Mouse (Mus musculus) hindbrain, embryonic 12.5 days (tissue): ENCODE data around the gene Gm29797. TPM values are rescaled to one million over a fixed set of nuclear protein-coding genes. Genes with fewer than 3 reads are reported as not detected.

Experiments used
- ATAC-seq: fragments of 200-750 bp; cut with Nextera tagmentation; 2 replicates; pipeline ENCODE4 v1.8.0; 2017; ENCODE audit warnings: moderate TSS enrichment; ENCODE audit not compliant: low FRiP score
- H3K27ac ChIP-seq: fragments of 300-500 bp; sonication (generic); 2 replicates; pipeline ENCODE4 v1.5.1; 2016; ENCODE audit warnings: mild to moderate bottlenecking
- H3K27me3 ChIP-seq: fragments of 300-500 bp; sonication (generic); 2 replicates; pipeline ENCODE4 v1.6.1; 2016; ENCODE audit warnings: mild to moderate bottlenecking
- H3K36me3 ChIP-seq: fragments of 300-500 bp; sonication (generic); 2 replicates; pipeline ENCODE4 v1.6.1; 2016; ENCODE audit warnings: mild to moderate bottlenecking
- H3K4me1 ChIP-seq: fragments of 300-500 bp; sonication (generic); 2 replicates; pipeline ENCODE4 v1.6.1; 2016
- H3K4me2 ChIP-seq: fragments of 300-500 bp; sonication (generic); replicated peaks from 2 replicates; pipeline ENCODE4 v1.6.1; 2016; ENCODE audit warnings: mild to moderate bottlenecking
- H3K4me3 ChIP-seq: fragments of 300-500 bp; sonication (generic); 2 replicates; pipeline ENCODE4 v1.5.1; 2016; ENCODE audit warnings: mild to moderate bottlenecking
- H3K9ac ChIP-seq: fragments of 300-500 bp; sonication (generic); 2 replicates; pipeline ENCODE4 v1.6.1; 2016; ENCODE audit warnings: mild to moderate bottlenecking, moderate library complexity
- H3K9me3 ChIP-seq: fragments of 300-500 bp; sonication (generic); replicated peaks from 2 replicates; pipeline ENCODE4 v1.6.1; 2016; ENCODE audit warnings: mild to moderate bottlenecking
- WGBS: fragments of 180-500 bp; shearing (Covaris S2); methylation state at CpG from one replicate; pipeline ENCODE4 v1.1.7; 2016; 5-methylcytosine and 5-hydroxymethylcytosine counted together
- polyA plus RNA-seq: library from polyadenylated mRNA; unstranded; fragments of >200 nt; fragmentation: Nextera tagmentation; extraction: Ambion mirVana; gene quantifications from 2 replicates; pipeline ENCODE4 v1.2.1, GENCODE M21; 2016

Gene Gm29797
- polyA plus RNA-seq = 0.30 and 0.43 TPM in 2 replicates

- ATAC-seq = no peak
- H3K27me3 ChIP-seq = no peaks in the 10 kb centered on the region
- H3K4me1 ChIP-seq = peaks cover 10% of the 10 kb centered on the region; the same call in 1 of the 2 replicates
- H3K9ac ChIP-seq = no peak within 1 kb of the TSS
- no peaks in the 10 kb centered on the region for H3K9me3 ChIP-seq
- H3K4me2 ChIP-seq = no peak within 1 kb of the TSS
- H3K4me3 ChIP-seq = no peak within 1 kb of the TSS
- no peak within 1 kb of the TSS for H3K27ac ChIP-seq
- peaks cover 43% of the 10 kb centered on the region for H3K36me3 ChIP-seq
- 70% methylated on average over 3 of the region's 3 CpGs for WGBS
Observed at GRCm38 (mm10) chr2:181656734-181657133, at the start of gene Gm29797. Gene Gm29797 (plus strand): TSS chr2:181657034.

- H3K4me2 ChIP-seq = no peak overlapping the region
- H3K36me3 ChIP-seq = peaks cover 45% of the 10 kb centered on the region
- H3K9ac ChIP-seq = no peak overlapping the region
- no peaks in the 10 kb centered on the region for H3K27me3 ChIP-seq
- H3K9me3 ChIP-seq = no peaks in the 10 kb centered on the region
- no peak for ATAC-seq
- no peak overlapping the region for H3K4me3 ChIP-seq
- H3K27ac ChIP-seq = no peak overlapping the region
- WGBS = 88% methylated on average over 5 of the region's 5 CpGs
- no peaks in the 10 kb centered on the region for H3K4me1 ChIP-seq
Observed at GRCm38 (mm10) chr2:181618761-181619495, 37.9 kb upstream of the Gm29797 start.

DNA sequence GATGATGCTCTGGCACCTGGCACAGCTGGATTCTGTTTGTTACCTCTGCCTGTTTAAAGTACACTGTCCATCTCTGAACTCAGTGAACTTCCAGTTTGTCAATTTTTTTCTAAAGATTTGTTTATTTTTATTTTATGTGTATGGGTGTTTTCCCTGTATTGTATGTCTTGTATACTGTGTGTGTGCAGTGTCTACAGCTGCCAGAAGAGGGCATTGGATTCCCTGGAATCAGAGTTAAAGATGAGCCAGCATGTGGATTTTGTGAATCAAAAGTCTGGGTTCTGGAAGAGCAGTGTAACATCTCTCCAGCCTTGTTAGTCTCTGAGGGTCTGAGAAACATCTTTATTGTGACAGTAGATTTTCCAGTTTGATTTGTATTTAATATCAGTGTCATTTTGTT, 33.4 kb upstream of the Gm29797 start:
- Histone ChIP-seq H3K4me2 (no peak overlapping the region), H3K36me3 (peaks cover 54% of the 10 kb centered on the region), H3K4me3 (no peak overlapping the region), H3K9me3 (no peaks in the 10 kb centered on the region), H3K4me1 (no peaks in the 10 kb centered on the region), H3K9ac (no peak overlapping the region), H3K27ac (no peak overlapping the region), H3K27me3 (no peaks in the 10 kb centered on the region)
- no peak for ATAC-seq

DNA sequence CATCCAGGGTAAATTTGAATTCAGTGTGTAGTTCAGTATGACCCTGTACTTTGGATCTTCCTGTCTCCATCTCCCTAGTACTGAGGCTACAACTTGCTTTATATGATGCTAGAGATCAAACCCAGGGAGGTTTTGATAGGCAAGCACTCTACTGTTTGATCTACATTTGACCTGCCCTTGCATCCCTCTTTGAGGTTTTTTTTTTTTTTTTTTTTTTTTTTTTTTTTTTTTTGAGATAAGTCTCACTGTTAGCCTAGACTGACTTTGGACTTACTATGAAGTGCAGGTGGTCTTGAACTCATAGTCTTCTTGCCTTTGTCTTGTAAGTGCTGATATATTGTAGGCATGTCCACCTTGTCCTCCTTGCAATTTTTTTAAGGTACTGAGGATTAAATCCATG, 28.4 kb upstream of the Gm29797 start:
- no peak overlapping the region for H3K27ac ChIP-seq
- H3K4me1 ChIP-seq = no peaks in the 10 kb centered on the region
- ATAC-seq = no peak
- no peak overlapping the region for H3K4me2 ChIP-seq
- no peaks in the 10 kb centered on the region for H3K27me3 ChIP-seq
- H3K36me3 ChIP-seq = peaks cover 51% of the 10 kb centered on the region
- no peak overlapping the region for H3K9ac ChIP-seq
- no peaks in the 10 kb centered on the region for H3K9me3 ChIP-seq
- no peak overlapping the region for H3K4me3 ChIP-seq

- Histone ChIP-seq H3K36me3 (peaks cover 72% of the 10 kb centered on the region), H3K27me3 (no peaks in the 10 kb centered on the region), H3K4me1 (no peaks in the 10 kb centered on the region), H3K9ac (no peak overlapping the region), H3K4me3 (no peak overlapping the region), H3K9me3 (no peaks in the 10 kb centered on the region), H3K4me2 (no peak overlapping the region), H3K27ac (no peak overlapping the region)
- no peak for ATAC-seq
- WGBS = 96% methylated on average over 6 of the region's 6 CpGs
Observed at GRCm38 (mm10) chr2:181632624-181633023, 24.2 kb upstream of the Gm29797 start.

- Histone ChIP-seq H3K4me2 (no peak overlapping the region), H3K4me3 (no peak overlapping the region), H3K27me3 (no peaks in the 10 kb centered on the region), H3K9me3 (no peaks in the 10 kb centered on the region), H3K27ac (no peak overlapping the region), H3K9ac (no peak overlapping the region), H3K36me3 (peaks cover 82% of the 10 kb centered on the region), H3K4me1 (no peaks in the 10 kb centered on the region)
- WGBS = 91% methylated on average over 3 of the region's 3 CpGs
- ATAC-seq = no peak
Observed at GRCm38 (mm10) chr2:181635865-181636264, 21.0 kb upstream of the Gm29797 start.

DNA sequence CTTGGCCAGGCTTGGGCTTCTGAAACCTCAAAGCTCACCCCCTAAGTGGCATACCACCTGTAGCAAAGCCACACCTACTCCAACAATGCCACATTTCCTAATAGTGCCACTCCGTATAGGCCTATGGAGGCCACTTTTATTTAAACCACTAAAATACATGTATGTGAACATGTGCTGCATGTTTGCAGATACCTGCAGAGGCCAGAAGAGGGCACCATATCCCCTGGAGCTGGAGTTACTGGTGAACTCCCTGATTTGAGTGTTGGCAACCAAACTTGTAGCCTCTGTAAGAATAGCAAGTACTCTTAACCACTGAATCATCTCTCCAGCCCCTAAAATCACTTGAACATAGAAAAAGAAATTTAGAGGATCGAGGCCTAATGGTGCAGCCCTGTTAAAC, 12.5 kb upstream of the Gm29797 start:
- 92% methylated on average over 2 of the region's 2 CpGs for WGBS
- H3K27me3 ChIP-seq = no peaks in the 10 kb centered on the region
- H3K36me3 ChIP-seq = peaks cover 85% of the 10 kb centered on the region
- H3K27ac ChIP-seq = no peak overlapping the region
- no peak overlapping the region for H3K4me3 ChIP-seq
- no peak overlapping the region for H3K9ac ChIP-seq
- no peaks in the 10 kb centered on the region for H3K9me3 ChIP-seq
- no peak for ATAC-seq
- H3K4me1 ChIP-seq = no peaks in the 10 kb centered on the region
- H3K4me2 ChIP-seq = no peak overlapping the region

DNA sequence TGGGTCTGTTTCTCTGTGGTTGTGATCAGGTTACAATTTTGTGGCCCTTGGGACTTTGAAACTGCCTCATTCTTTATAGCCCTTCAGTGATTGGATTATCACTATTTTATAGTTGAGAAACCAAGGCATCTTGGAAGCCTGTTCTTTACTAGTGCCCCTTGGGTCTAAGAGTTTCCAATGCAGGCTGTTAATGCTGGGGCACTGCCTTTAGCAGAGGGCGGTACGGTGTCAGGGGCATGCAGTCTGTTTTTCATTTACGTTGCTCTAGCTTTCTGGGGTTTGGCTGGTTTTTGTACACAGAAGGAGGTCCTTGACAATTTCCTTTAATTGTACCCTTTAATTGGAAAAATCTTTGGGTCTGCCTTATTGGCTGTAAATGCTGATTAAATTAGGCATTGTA, 11.2 kb upstream of the Gm29797 start:
- WGBS = 89% methylated on average over 3 of the region's 3 CpGs
- peaks cover 86% of the 10 kb centered on the region for H3K36me3 ChIP-seq
- H3K27ac ChIP-seq = no peak overlapping the region

DNA sequence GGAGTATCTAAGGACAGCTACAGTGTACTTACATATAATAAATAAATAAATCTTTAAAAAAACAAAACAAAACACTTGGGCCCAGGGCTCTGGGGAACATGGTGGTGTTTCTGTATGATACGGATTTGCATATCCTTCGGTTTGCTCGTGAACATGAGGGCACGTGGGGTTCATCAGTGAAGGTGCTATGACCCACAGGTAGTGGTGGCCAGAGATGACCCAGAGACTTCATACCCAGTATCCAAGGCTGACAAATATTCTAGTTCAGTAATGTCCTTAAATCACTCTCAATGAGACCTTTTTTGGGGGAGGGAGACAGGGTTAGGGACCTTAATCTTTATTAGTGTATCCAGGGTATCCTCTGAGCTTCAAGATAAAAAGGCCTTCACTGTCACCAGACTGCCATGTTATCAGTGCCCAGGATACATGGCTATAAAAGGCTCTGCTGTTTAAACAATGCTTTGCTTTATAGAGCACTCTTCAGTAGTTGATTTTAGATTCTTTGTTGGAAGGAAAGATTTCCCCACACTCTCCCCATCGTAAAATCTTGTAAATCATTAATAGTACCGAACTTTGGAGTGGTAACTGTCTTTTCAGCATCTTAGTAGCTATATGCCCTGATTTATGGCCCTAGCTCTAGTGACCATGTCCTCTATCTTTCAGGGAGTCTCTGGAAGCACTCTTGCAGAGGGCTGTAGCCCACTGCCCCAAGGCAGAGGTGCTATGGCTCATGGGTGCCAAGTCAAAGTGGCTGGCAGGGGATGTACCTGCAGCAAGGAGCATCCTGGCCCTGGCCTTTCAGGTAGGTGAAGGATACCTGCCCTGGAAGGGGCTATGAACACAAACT, 10.0 kb upstream of the Gm29797 start:
- Histone ChIP-seq H3K9ac (no peak overlapping the region), H3K27me3 (no peaks in the 10 kb centered on the region), H3K4me1 (no peaks in the 10 kb centered on the region), H3K4me3 (no peak overlapping the region), H3K36me3 (peaks cover 82% of the 10 kb centered on the region), H3K4me2 (no peak overlapping the region), H3K9me3 (no peaks in the 10 kb centered on the region), H3K27ac (no peak overlapping the region)
- 95% methylated on average over 6 of the region's 6 CpGs for WGBS
- no peak for ATAC-seq

More for the DNA sequence above, 11.2 kb upstream of the Gm29797 start:
- Histone ChIP-seq H3K9ac (no peak overlapping the region), H3K4me3 (no peak overlapping the region), H3K27me3 (no peaks in the 10 kb centered on the region), H3K4me1 (no peaks in the 10 kb centered on the region), H3K9me3 (no peaks in the 10 kb centered on the region), H3K4me2 (no peak overlapping the region)
- no peak for ATAC-seq

DNA sequence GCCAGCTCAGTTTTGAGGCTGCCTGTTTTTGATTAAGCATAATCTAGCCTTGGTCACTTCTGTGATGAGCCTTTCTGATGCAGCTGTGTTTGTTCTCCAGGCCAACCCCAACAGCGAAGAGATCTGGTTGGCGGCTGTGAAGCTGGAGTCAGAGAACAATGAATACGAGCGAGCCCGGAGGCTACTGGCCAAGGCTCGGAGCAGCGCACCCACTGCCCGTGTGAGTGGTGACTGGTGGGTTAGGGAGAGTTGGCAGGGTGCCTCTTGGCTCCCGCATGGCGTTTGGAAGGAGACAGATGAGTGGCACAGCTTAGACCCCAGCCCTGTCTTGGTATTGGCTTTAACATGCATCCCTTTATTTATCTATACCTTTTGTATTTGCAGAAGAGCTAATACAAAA, 7.9 kb upstream of the Gm29797 start:
- H3K36me3 ChIP-seq = peaks cover 90% of the 10 kb centered on the region
- H3K9ac ChIP-seq = no peak overlapping the region
- no peaks in the 10 kb centered on the region for H3K27me3 ChIP-seq
- no peaks in the 10 kb centered on the region for H3K9me3 ChIP-seq
- no peak for ATAC-seq
- no peak overlapping the region for H3K4me3 ChIP-seq
- 93% methylated on average over 10 of the region's 10 CpGs for WGBS
- H3K4me2 ChIP-seq = no peak overlapping the region
- H3K27ac ChIP-seq = no peak overlapping the region
- no peaks in the 10 kb centered on the region for H3K4me1 ChIP-seq

DNA sequence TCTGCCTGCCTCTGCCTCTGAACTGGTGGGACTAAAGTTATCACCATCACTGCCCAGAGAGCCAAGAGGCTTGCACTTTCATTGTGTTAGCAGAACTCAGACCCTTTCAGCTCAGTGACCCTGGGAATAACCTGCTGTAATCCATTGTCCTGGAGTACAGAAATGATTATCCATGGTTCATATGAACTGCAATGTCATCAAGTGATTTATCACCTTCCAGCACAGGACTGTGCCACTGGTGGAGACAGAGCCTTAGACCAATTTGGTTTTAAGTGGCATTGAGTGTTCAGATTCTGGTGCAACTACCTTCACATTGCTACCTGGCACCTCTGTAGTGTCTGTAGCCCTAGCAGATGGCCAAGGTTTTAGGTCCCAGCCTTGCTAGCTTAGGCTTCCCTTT, 3.8 kb upstream of the Gm29797 start:
- Histone ChIP-seq H3K4me2 (no peak overlapping the region), H3K27me3 (no peaks in the 10 kb centered on the region), H3K9me3 (no peaks in the 10 kb centered on the region), H3K4me3 (no peak overlapping the region), H3K27ac (no peak overlapping the region), H3K9ac (no peak overlapping the region), H3K4me1 (no peaks in the 10 kb centered on the region), H3K36me3 (peaks cover 76% of the 10 kb centered on the region)
- no peak for ATAC-seq

DNA sequence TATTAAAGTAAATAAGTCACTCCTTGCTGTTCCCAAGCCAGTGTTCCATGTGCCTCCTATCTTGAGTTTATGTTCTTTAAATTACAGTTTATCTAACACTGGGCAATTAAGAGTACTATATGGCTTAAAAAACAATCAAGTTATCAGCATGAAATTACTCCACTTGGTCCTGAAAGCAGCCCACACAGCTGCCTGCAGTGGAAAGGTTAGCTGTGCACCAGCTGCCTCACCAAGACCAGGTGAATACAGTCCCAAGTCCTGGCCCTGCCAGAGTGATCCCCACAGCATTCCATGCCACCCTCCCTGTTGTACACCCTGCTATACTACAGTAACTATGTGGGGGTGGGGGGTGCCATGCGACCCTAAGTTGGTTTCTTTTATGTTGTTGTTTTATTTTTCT, 3.3 kb upstream of the Gm29797 start:
- Histone ChIP-seq H3K9me3 (no peaks in the 10 kb centered on the region), H3K4me3 (no peak overlapping the region), H3K4me1 (no peaks in the 10 kb centered on the region), H3K27me3 (no peaks in the 10 kb centered on the region), H3K36me3 (peaks cover 72% of the 10 kb centered on the region), H3K27ac (no peak overlapping the region), H3K9ac (no peak overlapping the region), H3K4me2 (no peak overlapping the region)
- ATAC-seq = no peak
- WGBS = 95% methylated on average over 1 of the region's 1 CpGs

DNA sequence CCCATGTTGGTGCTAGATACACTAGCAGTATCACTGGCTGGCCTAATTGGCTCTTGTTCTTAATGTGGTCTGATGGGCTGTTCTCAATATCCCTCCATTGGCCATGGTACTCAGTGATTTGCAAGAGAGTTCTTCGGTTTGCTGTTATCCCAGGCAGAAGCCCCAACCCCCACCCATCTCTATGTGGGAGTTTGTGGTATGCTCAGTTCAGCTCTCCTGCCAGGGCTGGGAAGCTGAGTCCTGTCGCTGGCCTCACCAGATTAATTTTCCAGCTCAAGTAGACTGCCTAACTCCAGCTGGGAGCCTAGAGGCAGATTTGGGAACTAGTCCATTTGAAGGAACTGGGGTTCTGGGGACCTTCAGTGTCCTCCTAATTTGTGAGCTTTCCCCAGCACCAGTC, 607 bp downstream of the Gm29797 start:
- H3K9ac ChIP-seq = no peak overlapping the region
- H3K4me1 ChIP-seq = peaks cover 10% of the 10 kb centered on the region; the same call in 1 of the 2 replicates
- WGBS = 76% methylated on average over 2 of the region's 2 CpGs
- no peak overlapping the region for H3K27ac ChIP-seq
- peaks cover 36% of the 10 kb centered on the region for H3K36me3 ChIP-seq
- H3K27me3 ChIP-seq = no peaks in the 10 kb centered on the region
- no peaks in the 10 kb centered on the region for H3K9me3 ChIP-seq
- H3K4me2 ChIP-seq = no peak overlapping the region
- no peak overlapping the region for H3K4me3 ChIP-seq
- no peak for ATAC-seq
